Mouse (Mus musculus) heart, embryonic 16.5 days (tissue): ENCODE data around the gene Dtx3l. TPM values are rescaled to one million over a fixed set of nuclear protein-coding genes. Genes with fewer than 3 reads are reported as not detected.
A peak's percentile ranks its signal among the peaks of the same experiment; 100 is the strongest.

ENCODE experiments used
- ATAC-seq: fragments of 200-750 bp; cut with Nextera tagmentation; replicated peaks from 2 replicates; pipeline ENCODE4 v1.8.0; 2017; ENCODE audit warnings: moderate number of reproducible peaks; ENCODE audit not compliant: insufficient read depth, low FRiP score; ENCODE audit errors: extremely low read depth
- H3K27ac ChIP-seq: fragments of 300-500 bp; sonication (generic); 2 replicates; pipeline ENCODE4 v1.5.1; 2014; ENCODE audit warnings: mild to moderate bottlenecking, low read length, control low read depth, moderate library complexity
- H3K27me3 ChIP-seq: fragments of 300-500 bp; sonication (generic); 2 replicates; pipeline ENCODE4 v1.6.1; 2014; ENCODE audit warnings: low read length, mixed read lengths; ENCODE audit not compliant: control insufficient read depth, insufficient read depth
- H3K36me3 ChIP-seq: fragments of 300-500 bp; sonication (generic); 2 replicates; pipeline ENCODE4 v1.6.1; 2014; ENCODE audit not compliant: control insufficient read depth, insufficient read depth
- H3K4me1 ChIP-seq: fragments of 300-500 bp; sonication (generic); 2 replicates; pipeline ENCODE4 v1.6.1; 2014; ENCODE audit warnings: low read length, mixed read lengths; ENCODE audit not compliant: control insufficient read depth, insufficient read depth
- H3K4me2 ChIP-seq: fragments of 300-500 bp; sonication (generic); 2 replicates; pipeline ENCODE4 v1.6.1; 2014; ENCODE audit warnings: low read depth, mild to moderate bottlenecking, control low read depth, low read length
- H3K4me3 ChIP-seq: fragments of 300-500 bp; sonication (generic); 2 replicates; pipeline ENCODE4 v1.5.1; 2014; ENCODE audit warnings: mild to moderate bottlenecking, control low read depth, low read length
- H3K9ac ChIP-seq: fragments of 300-500 bp; sonication (generic); 2 replicates; pipeline ENCODE4 v1.6.1; 2014; ENCODE audit warnings: low read length, control low read depth
- H3K9me3 ChIP-seq: fragments of 300-500 bp; sonication (generic); replicated peaks from 2 replicates; pipeline ENCODE4 v1.6.1; 2016; ENCODE audit warnings: low read length; ENCODE audit not compliant: control insufficient read depth
- WGBS: fragments of 180-500 bp; shearing (Covaris S2); extraction: QIAGEN DNeasy Blood & Tissue Kit; methylation state at CpG from one replicate; pipeline ENCODE4 v1.1.7; 2014; 5-methylcytosine and 5-hydroxymethylcytosine counted together
- polyA plus RNA-seq: library from polyadenylated mRNA; unstranded; fragments of >200 nt; fragmentation: Nextera tagmentation; extraction: Ambion mirVana; gene quantifications from 2 replicates; pipeline ENCODE4 v1.2.1, GENCODE M21; 2015

Gene Dtx3l
- polyA plus RNA-seq, 1 experiment from 2014 or later = 9.4 TPM

DNA sequence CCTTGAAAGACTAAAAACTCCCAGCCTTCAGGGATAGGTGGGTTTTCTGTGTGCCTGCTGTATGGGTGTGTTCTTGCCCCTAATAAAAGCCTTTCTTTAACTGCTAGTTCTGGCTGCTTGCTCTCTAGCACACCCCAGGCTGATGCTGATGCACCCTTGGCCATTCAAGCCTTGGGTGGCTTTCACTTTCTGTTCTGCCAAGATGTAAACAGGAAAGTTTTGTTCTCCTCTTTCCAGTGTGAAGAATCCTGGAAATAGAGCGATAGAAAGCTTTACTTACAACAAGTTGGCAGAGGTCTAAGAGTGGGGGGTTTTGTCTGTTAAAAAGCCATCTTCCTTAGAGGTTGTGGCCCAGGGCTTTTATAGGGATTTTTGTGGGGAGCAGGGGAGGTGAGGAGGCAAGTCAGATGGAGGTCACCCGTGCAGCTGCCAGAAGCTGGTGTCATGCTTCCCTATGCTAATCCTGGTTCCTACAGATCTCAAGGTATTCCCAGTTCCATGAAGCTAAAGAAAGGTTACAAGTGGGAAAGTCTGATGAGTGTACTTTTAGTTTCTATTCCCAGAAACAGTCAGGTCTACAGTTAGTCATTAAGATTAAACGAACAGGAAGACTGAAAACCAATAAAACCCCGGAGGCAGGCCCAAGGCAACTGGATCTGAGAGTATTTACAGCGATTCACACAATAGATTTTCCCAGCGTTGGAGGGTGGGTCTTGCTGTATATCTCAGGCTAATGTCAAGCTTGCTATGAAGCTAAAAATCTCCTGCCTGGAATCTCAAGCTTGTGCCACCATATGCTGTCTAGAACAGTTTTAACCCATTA lies 20.0 kb downstream of the Dtx3l start:
- WGBS = 79% methylated on average over 6 of the region's 6 CpGs
- H3K27ac ChIP-seq = no peak overlapping the region
- H3K9me3 ChIP-seq = no peaks in the 10 kb centered on the region
- no peak for ATAC-seq
- H3K4me1 ChIP-seq = peaks cover 5% of the 10 kb centered on the region; the same call in 1 of the 2 replicates
- H3K9ac ChIP-seq = no peak overlapping the region
- H3K36me3 ChIP-seq = no peaks in the 10 kb centered on the region
- H3K27me3 ChIP-seq = no peaks in the 10 kb centered on the region
- peak overlapping the region; percentile 14; the same call in 1 of the 2 replicates for H3K4me2 ChIP-seq
- H3K4me3 ChIP-seq = no peak overlapping the region

DNA sequence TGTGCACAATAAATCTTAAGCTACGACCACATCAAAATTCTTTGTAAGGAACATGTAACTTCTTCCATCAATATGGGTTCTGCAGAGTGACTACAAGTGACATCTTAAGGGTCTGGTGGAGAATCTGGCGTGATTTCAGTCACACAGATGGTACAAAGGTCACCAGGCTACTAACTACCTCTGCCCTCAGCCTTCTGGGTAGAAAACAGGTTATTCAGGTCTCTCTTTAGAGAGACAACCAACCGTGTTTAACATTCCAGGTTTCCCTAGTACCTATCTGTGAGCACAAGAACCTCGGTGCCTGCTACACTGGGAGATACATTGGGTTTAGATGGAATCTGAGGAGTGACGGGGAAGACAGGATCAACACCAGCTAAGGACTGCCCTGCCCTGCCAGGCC lies 24.6 kb downstream of the Dtx3l start:
- 58% methylated on average over 5 of the region's 5 CpGs for WGBS
- Histone ChIP-seq H3K4me1 (peaks cover 8% of the 10 kb centered on the region; the same call in 1 of the 2 replicates), H3K9me3 (peaks cover 6% of the 10 kb centered on the region; the same call in 1 of the 2 replicates), H3K27me3 (no peaks in the 10 kb centered on the region), H3K9ac (no peak overlapping the region), H3K27ac (no peak overlapping the region), H3K4me2 (no peak overlapping the region), H3K36me3 (no peaks in the 10 kb centered on the region), H3K4me3 (no peak overlapping the region)
- no peak for ATAC-seq

DNA sequence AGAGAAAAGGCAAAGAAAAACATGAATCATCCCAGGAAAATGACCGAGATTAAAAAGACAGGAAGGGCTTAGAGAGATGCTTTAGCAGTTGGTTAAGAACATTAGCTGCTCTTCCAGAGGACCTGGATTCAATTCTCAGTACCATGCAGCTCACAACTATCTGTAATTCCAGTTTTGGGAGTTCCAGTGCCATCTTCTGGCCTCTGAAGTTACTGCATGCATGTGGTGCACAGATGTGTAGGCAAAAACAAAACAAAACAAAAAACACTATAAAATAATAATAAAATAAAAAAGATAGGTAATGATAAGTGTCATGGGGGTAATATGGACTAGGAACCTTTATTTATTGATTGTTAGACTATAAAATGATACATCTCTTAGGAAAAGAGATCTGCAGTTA lies 25.4 kb downstream of the Dtx3l start:
- Histone ChIP-seq H3K4me1 (peaks cover 8% of the 10 kb centered on the region; the same call in 1 of the 2 replicates), H3K9me3 (peaks cover 6% of the 10 kb centered on the region; the same call in 1 of the 2 replicates), H3K4me3 (no peak overlapping the region), H3K4me2 (no peak overlapping the region), H3K27ac (no peak overlapping the region), H3K36me3 (no peaks in the 10 kb centered on the region), H3K27me3 (no peaks in the 10 kb centered on the region), H3K9ac (no peak overlapping the region)
- no peak for ATAC-seq
- 76% methylated on average over 1 of the region's 1 CpGs for WGBS

DNA sequence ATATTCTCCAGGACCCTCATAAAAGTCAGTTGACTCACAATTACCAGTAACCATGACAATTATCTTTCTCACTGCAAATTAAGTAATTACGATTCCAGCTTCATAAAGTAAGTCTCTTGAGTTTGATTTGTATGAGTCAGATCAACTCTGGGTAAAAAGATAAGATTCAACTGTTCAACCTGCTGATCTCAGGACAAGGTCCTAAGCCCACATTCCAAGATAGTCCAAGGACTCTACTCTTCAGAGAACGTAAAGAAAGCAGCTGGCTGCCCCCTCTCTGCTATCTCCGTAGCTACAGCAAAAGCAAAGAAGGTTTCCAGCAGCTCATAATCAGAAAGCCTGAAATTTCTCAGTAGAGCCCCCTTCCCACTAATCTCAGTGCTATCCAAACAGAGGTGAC lies 27.5 kb downstream of the Dtx3l start:
- Histone ChIP-seq H3K27ac (no peak overlapping the region), H3K27me3 (no peaks in the 10 kb centered on the region), H3K4me3 (no peak overlapping the region), H3K9me3 (peaks cover 6% of the 10 kb centered on the region; the same call in 1 of the 2 replicates), H3K9ac (no peak overlapping the region), H3K4me2 (no peak overlapping the region), H3K36me3 (no peaks in the 10 kb centered on the region), H3K4me1 (peaks cover 11% of the 10 kb centered on the region; the same call in 1 of the 2 replicates)
- ATAC-seq = no peak
- WGBS = 48% methylated on average over 3 of the region's 3 CpGs

DNA sequence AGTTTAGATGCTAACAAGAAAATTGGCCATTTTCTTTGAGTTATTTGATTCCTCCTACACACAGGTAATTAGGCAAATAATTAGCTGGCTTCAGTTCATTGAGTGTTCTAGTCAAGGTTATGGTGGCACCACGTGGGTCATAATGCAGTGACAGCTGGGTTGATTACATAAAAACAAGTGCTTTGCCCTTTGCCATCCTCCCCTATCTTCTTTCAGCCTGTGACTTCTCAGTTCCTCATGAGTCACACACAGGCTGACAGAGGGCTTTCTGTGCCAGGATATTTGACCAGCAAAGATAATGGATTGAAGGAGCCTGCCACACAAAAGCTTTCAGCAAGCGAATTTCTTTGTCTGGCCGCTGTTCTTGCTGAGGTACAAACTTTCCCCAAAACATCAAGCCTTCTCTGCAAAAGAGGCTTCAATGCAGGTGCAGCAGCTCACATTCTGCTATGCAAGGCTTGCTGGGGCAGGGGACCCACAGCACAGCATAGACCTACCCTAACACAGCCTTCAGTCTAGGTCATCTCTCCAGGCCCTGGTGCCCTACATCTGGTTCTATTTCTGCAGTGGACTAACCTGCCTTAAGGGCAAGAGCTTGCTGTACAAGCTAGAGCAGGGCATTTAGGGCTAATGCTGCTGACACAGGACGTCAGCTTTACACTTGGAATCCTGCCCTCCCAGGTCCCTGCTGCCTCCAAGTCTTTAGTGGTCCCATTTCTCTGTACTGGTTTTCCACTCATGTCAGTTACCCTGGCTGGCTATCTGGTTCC lies 31.3 kb downstream of the Dtx3l start:
- peak; percentile 42; the same call in 1 of the 2 replicates for ATAC-seq
- WGBS = 39% methylated on average over 4 of the region's 4 CpGs
- Histone ChIP-seq H3K27ac (peak overlapping the region; percentile 49), H3K36me3 (no peaks in the 10 kb centered on the region), H3K9me3 (peaks cover 5% of the 10 kb centered on the region; the same call in 1 of the 2 replicates), H3K9ac (no peak overlapping the region), H3K27me3 (no peaks in the 10 kb centered on the region), H3K4me3 (no peak overlapping the region), H3K4me2 (no peak overlapping the region), H3K4me1 (0 out of 2 replicates have a peak, but pooled peaks cover 7% of the 10 kb centered on the region)

DNA sequence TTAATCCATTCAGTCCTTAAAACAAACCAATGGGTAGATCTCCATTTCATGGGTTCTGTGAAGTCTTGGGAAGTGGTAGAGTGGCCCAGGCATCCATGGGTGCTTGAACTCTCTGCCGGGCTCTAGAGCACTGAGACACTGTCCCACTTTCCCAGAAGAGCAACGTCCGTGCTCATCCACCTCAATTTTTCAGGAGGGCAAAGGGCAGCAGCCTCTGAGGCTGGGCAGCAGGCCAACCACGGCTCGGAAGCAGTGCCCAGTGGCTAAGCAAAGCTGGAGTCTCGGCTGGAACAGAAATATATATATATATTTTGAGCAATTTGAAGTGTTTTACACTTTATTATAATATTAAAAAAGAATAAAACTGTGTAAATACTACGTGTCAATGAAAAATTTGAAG lies 32.1 kb downstream of the Dtx3l start:
- H3K27ac ChIP-seq = no peak overlapping the region
- H3K27me3 ChIP-seq = no peaks in the 10 kb centered on the region
- H3K4me2 ChIP-seq = no peak overlapping the region
- 63% methylated on average over 7 of the region's 7 CpGs for WGBS
- no peak overlapping the region for H3K9ac ChIP-seq
- H3K36me3 ChIP-seq = no peaks in the 10 kb centered on the region
- ATAC-seq = no peak
- H3K9me3 ChIP-seq = peaks cover 8% of the 10 kb centered on the region; the same call in 1 of the 2 replicates
- 0 out of 2 replicates have a peak, but pooled peaks cover 7% of the 10 kb centered on the region for H3K4me1 ChIP-seq
- no peak overlapping the region for H3K4me3 ChIP-seq

DNA sequence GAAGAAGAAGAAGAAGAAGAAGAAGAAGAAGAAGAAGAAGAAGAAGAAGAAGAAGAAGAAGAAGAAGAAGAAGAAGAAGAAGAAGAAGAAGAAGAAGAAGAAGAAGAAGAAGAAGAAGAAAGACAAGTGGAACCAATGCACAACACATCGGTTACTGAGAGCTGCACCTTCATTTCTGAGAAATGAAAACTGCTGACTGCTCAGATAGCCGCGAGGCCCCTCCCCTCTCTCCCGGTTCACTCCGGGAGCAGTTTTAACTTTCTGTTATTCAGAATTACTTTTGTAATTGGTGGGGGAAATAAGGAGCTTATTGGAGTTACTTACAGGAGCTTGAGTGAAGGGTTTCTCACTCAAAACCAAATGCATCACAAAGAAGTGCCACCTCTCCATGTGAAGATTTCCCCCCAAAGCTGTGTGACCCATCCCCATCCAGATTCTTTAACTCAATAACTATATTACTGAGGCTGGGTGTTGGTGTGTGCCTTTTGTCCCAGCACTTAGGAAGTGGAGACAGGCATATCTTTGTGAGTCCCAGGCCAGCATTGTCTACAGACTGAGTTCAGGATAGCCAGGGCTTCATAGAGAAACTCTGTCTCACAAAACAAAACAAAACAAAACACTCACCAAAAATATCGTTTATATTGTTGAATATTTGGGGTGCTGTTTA lies 33.0 kb downstream of the Dtx3l start:
- no peak for ATAC-seq
- 68% methylated on average over 6 of the region's 6 CpGs for WGBS
- Histone ChIP-seq H3K4me3 (no peak overlapping the region), H3K4me1 (0 out of 2 replicates have a peak, but pooled peaks cover 4% of the 10 kb centered on the region), H3K4me2 (no peak overlapping the region), H3K27me3 (no peaks in the 10 kb centered on the region), H3K27ac (no peak overlapping the region), H3K36me3 (no peaks in the 10 kb centered on the region), H3K9ac (no peak overlapping the region), H3K9me3 (peaks cover 8% of the 10 kb centered on the region; the same call in 1 of the 2 replicates)

DNA sequence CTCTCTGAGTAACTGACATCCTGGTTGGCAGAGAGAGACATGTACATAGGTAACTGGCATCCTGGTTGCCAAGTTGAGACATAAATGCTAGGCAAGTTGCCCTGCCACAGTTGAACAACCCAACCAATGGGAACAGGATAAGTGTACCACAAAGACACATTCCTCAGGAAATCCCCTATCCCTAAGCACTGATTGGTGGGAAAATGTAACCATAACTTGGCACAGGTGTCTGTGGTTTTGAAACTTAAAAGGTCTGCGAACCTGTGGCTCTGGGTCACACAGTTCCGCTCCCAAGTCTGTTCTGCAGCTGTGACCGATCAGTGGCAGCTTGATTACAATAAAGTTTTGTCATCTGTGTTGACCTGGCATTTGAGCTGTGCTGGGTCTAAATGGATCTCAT lies 33.6 kb downstream of the Dtx3l start:
- no peaks in the 10 kb centered on the region for H3K27me3 ChIP-seq
- no peak overlapping the region for H3K9ac ChIP-seq
- peak; percentile 32; the same call in 1 of the 2 replicates for ATAC-seq
- no peak overlapping the region for H3K27ac ChIP-seq
- H3K9me3 ChIP-seq = peaks cover 8% of the 10 kb centered on the region; the same call in 1 of the 2 replicates
- no peak overlapping the region for H3K4me2 ChIP-seq
- no peaks in the 10 kb centered on the region for H3K36me3 ChIP-seq
- 89% methylated on average over 3 of the region's 3 CpGs for WGBS
- H3K4me3 ChIP-seq = no peak overlapping the region
- H3K4me1 ChIP-seq = 0 out of 2 replicates have a peak, but pooled peaks cover 4% of the 10 kb centered on the region
